Mouse (Mus musculus): Measurements from ENCODE around the gene Gm19402. TPM values are rescaled to one million over a fixed set of nuclear protein-coding genes. Genes with fewer than 3 reads are reported as not detected.

Gm19402 gene
- polyA plus RNA-seq, 1 experiment from 2014 or later = not detected

DNA sequence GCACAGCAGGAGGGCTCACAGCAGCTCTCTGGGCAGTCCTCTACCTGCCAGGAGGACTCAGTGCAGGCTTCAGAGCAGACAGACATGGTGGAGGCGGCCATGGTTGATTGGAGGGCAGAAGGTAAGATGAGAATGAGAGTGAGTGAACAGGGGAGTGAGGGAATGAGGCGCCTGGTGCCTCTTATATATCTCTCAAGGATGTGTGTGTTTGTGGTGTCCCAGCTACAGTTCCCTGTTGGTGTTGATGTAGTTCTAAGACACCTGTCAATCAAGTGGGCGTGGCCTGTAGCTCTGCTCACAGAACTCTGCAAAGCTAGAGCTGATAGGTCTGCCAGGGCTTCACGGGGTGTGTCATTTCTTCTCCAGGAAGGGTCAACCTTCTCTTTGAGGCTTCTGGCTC is 6.6 kb upstream of the Gm19402 start, which contains the start of gene Gm9508:
Gene Gm9508 (minus strand): TSS at position 101 of the 400 bp plus-strand sequence.
- Histone ChIP-seq H3K27ac (no peak within 1 kb of the TSS; the same call in 1 of the 2 replicates), H3K9me3 (no peaks in the 10 kb centered on the region), H3K36me3 (no peaks in the 10 kb centered on the region), H3K4me1 (replicated peaks) (peaks cover 23% of the 10 kb centered on the region), H3K27me3 (ENCODE audit: insufficient read depth, poor library complexity, severe bottlenecking) (no peaks in the 10 kb centered on the region), H3K4me3 (no peak within 1 kb of the TSS)
- DNase-seq (ENCODE audit: low spot score) = no peak
- 40% methylated on average over 4 of the region's 4 CpGs for WGBS

DNA sequence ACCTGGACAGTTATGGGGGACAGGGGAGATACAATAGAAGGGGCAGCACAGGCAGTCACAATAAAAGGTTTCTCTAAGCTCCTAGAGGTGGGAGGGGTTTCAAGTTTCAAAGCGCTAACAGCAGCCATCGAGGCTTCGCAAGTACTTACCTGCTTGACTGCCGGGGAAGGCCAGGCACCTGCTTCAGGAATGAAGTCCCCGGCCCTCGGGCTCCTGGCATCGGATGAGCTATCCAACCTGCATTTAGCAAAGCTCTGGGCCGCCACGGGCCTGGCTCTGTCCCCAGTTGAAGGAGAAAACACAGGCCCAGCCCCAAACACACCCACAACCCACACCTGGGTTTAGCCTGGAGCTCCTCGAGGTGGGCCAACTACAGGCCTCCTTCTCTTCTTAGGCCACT is 3.5 kb downstream of the Gm19402 start:
- Histone ChIP-seq H3K27ac (no peak overlapping the region), H3K36me3 (no peaks in the 10 kb centered on the region), H3K9me3 (no peaks in the 10 kb centered on the region), H3K4me3 (no peak overlapping the region), H3K4me1 (replicated peaks) (peaks cover 43% of the 10 kb centered on the region), H3K27me3 (ENCODE audit: insufficient read depth, poor library complexity, severe bottlenecking) (peaks cover 64% of the 10 kb centered on the region)
- WGBS = 26% methylated on average over 10 of the region's 10 CpGs
- no peak for DNase-seq (ENCODE audit: low spot score)

DNA sequence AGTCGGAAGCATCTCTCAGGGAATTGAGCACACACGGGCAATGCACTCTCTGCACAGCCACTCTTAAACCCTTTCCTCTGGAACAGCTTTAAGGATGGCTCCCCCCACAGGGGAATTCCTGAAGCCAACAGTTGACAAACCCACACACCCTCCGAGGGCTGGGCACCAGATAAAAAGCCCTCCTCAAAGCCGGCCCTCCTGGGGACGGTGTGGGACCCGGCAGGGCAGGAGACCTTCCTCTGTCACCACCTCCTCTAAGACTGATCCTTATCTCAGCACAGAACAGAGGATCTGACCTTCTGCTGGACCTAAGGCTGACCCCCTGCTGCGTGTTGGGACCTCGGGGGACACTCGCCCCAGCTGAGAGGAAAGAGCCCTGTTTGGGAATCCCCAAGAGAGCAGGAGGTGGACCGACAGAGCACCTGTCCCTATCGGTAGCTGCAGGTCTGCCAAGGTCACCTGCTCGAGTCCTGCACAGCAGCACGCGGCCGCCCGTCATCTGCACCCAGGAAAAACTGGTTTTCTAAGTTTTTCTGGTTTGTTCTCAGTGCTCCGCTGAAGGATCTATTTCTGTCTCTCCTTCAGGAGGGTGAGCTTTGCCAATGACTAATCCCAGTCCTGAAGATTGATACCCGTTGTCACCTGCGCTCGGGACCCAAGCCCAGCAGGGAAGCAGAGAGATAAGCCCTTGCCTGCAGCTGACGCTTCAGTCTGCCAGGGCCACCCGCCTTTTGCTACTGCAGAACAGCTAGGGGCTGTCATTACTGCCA is 4.5 kb downstream of the Gm19402 start, which contains the start of gene Tspear:
Gene Tspear (plus strand): TSS at position 675 of the 770 bp plus-strand sequence.
- Histone ChIP-seq H3K27ac (no peak within 1 kb of the TSS), H3K4me3 (no peak within 1 kb of the TSS), H3K27me3 (ENCODE audit: insufficient read depth, poor library complexity, severe bottlenecking) (peaks cover 64% of the 10 kb centered on the region), H3K9me3 (no peaks in the 10 kb centered on the region), H3K4me1 (replicated peaks) (peaks cover 43% of the 10 kb centered on the region), H3K36me3 (no peaks in the 10 kb centered on the region)
- DNase-seq (ENCODE audit: low spot score) = no peak
- WGBS = 6% methylated on average over 22 of the region's 22 CpGs

- H3K27ac ChIP-seq = no peak overlapping the region
- 40% methylated on average over 8 of the region's 8 CpGs for WGBS
- peaks cover 31% of the 10 kb centered on the region for H3K4me1 ChIP-seq (replicated peaks)
- no peaks in the 10 kb centered on the region for H3K36me3 ChIP-seq
- no peak overlapping the region for H3K4me3 ChIP-seq
- H3K27me3 ChIP-seq (ENCODE audit: insufficient read depth, poor library complexity, severe bottlenecking) = peaks cover 73% of the 10 kb centered on the region
- H3K9me3 ChIP-seq = no peaks in the 10 kb centered on the region
- DNase-seq (ENCODE audit: low spot score) = no peak
These were observed 6.4 kb downstream of the Gm19402 start for GRCm38 (mm10) chr10:77684181-77684580.

DNA sequence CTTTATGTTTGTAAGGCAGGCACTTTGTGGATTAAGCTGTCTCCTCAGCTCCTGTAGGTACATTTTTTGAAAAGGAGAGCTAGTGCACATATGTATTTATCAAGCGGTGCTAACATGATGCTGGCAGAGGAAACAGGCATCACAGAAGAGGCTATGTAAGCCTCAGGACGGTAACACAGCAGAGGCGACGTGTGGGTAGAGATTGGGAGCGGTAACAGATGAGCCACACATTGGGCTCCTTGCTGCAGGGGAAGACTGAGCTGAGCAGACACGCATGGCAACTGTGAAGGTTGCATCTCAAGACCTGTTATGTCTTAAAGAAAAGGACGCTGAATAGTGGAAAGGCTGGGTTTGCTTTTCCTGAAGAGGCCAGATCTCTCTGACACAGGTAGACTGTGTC is 7.6 kb downstream of the Gm19402 start:
- peaks cover 30% of the 10 kb centered on the region for H3K4me1 ChIP-seq (replicated peaks)
- DNase-seq (ENCODE audit: low spot score) = no peak
- no peaks in the 10 kb centered on the region for H3K36me3 ChIP-seq
- H3K9me3 ChIP-seq = no peaks in the 10 kb centered on the region
- peaks cover 73% of the 10 kb centered on the region for H3K27me3 ChIP-seq (ENCODE audit: insufficient read depth, poor library complexity, severe bottlenecking)
- 77% methylated on average over 7 of the region's 7 CpGs for WGBS
- H3K27ac ChIP-seq = no peak overlapping the region
- no peak overlapping the region for H3K4me3 ChIP-seq

DNA sequence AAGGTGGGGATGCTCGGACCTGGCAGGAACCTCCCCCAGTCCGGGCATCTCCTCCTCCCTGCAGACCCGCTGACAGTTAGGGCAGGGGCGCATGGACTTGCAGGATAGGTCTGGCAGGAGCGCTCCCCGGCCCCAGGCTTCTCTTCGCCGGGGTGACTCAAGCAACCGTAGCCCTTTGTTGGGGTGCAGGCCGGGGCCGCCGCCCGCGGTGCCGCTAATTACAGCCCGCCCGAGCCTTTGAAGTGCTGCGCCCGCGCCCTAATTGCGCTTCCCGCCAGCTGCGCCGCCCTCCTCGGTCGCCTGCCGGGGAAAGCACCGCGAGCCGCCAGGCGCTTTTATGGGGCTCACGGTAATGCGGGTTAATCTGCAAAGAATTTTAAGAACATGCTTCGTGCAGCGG is 13.0 kb downstream of the Gm19402 start:
- Histone ChIP-seq H3K9me3 (no peaks in the 10 kb centered on the region), H3K27me3 (ENCODE audit: insufficient read depth, poor library complexity, severe bottlenecking) (peaks cover 54% of the 10 kb centered on the region), H3K27ac (no peak overlapping the region), H3K4me1 (replicated peaks) (peaks cover 26% of the 10 kb centered on the region), H3K36me3 (no peaks in the 10 kb centered on the region), H3K4me3 (peak overlapping the region; percentile 49)
- peak; percentile 36 for DNase-seq (ENCODE audit: low spot score)
- WGBS = under 1% methylated on average over 35 of the region's 35 CpGs

DNA sequence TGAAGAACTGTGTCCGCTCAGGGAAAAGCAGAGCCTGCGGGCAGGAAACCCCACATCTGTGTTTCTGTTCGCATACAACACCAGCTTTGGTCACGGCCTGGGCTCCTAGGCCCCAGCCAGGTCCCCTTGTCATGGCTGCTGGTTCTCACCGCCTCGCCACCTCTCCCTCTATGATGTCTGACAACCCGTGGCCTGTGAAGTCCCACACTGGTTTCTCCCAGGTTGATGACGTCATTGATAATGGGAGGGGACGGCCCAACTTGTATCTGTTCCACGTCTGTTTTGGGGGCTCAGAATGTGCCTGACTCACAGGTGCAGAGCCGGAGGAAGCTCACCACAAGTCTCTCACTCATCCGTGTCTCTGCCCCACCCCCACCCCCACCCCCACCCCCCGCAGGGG is 16.8 kb downstream of the Gm19402 start:
- H3K9me3 ChIP-seq = no peaks in the 10 kb centered on the region
- H3K4me3 ChIP-seq = no peak overlapping the region
- no peak overlapping the region for H3K27ac ChIP-seq
- H3K4me1 ChIP-seq (replicated peaks) = peaks cover 26% of the 10 kb centered on the region
- no peaks in the 10 kb centered on the region for H3K36me3 ChIP-seq
- DNase-seq (ENCODE audit: low spot score) = no peak
- WGBS = 61% methylated on average over 13 of the region's 13 CpGs
- peaks cover 41% of the 10 kb centered on the region for H3K27me3 ChIP-seq (ENCODE audit: insufficient read depth, poor library complexity, severe bottlenecking)

GRCm38 (mm10) chr10:77671519-77671918 is 19.0 kb downstream of the Gm19402 start:
- Histone ChIP-seq H3K9me3 (no peaks in the 10 kb centered on the region), H3K4me3 (no peak overlapping the region), H3K36me3 (no peaks in the 10 kb centered on the region), H3K4me1 (replicated peaks) (peaks cover 13% of the 10 kb centered on the region), H3K27ac (no peak overlapping the region), H3K27me3 (ENCODE audit: insufficient read depth, poor library complexity, severe bottlenecking) (peaks cover 18% of the 10 kb centered on the region)
- 81% methylated on average over 4 of the region's 4 CpGs for WGBS
- no peak for DNase-seq (ENCODE audit: low spot score)

DNA sequence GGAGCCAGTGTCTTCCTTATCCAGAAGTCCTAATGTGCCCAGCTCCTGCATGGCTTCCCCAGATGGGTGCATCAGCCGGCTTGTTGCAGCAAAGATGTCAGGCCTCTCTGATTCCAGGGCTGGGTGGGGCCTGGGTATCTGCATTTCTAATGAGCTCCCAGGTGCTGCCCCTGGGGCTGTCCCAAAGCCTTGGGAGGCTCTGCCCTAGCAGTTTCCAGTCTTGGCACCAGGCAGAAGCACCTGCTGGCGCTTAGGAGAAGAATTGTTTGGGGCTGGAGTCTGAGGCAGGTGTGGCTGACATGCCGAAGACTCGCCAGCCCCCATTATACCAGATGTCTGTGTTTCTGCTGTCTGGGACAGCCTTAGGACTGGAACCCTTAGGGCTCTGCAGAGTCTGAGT is 19.8 kb downstream of the Gm19402 start:
- DNase-seq (ENCODE audit: low spot score) = no peak
- H3K27ac ChIP-seq = peak overlapping the region; percentile 18; the same call in 1 of the 2 replicates
- peaks cover 13% of the 10 kb centered on the region for H3K4me1 ChIP-seq (replicated peaks)
- no peaks in the 10 kb centered on the region for H3K36me3 ChIP-seq
- peaks cover 10% of the 10 kb centered on the region for H3K27me3 ChIP-seq (ENCODE audit: insufficient read depth, poor library complexity, severe bottlenecking)
- WGBS = 76% methylated on average over 4 of the region's 4 CpGs
- no peak overlapping the region for H3K4me3 ChIP-seq
- H3K9me3 ChIP-seq = no peaks in the 10 kb centered on the region

- H3K4me1 ChIP-seq (replicated peaks) = 0 out of 2 replicates have a peak, but pooled peaks cover 3% of the 10 kb centered on the region
- H3K9me3 ChIP-seq = no peaks in the 10 kb centered on the region
- 82% methylated on average over 4 of the region's 4 CpGs for WGBS
- H3K27me3 ChIP-seq (ENCODE audit: insufficient read depth, poor library complexity, severe bottlenecking) = peaks cover 12% of the 10 kb centered on the region
- H3K36me3 ChIP-seq = no peaks in the 10 kb centered on the region
- no peak overlapping the region for H3K4me3 ChIP-seq
- H3K27ac ChIP-seq = no peak overlapping the region
- DNase-seq (ENCODE audit: low spot score) = no peak
These were observed 23.2 kb downstream of the Gm19402 start for GRCm38 (mm10) chr10:77667402-77667801.

- Histone ChIP-seq H3K4me1 (replicated peaks) (0 out of 2 replicates have a peak, but pooled peaks cover 3% of the 10 kb centered on the region), H3K4me3 (no peak overlapping the region), H3K27ac (no peak overlapping the region), H3K9me3 (no peaks in the 10 kb centered on the region), H3K36me3 (no peaks in the 10 kb centered on the region), H3K27me3 (ENCODE audit: insufficient read depth, poor library complexity, severe bottlenecking) (peaks cover 12% of the 10 kb centered on the region)
- 83% methylated on average over 8 of the region's 8 CpGs for WGBS
- DNase-seq (ENCODE audit: low spot score) = no peak
These were observed 24.2 kb downstream of the Gm19402 start for GRCm38 (mm10) chr10:77666342-77666741.

- no peaks in the 10 kb centered on the region for H3K36me3 ChIP-seq
- no peak overlapping the region for H3K4me3 ChIP-seq
- no peak overlapping the region for H3K27ac ChIP-seq
- 60% methylated on average over 43 of the region's 43 CpGs for WGBS
- no peak for DNase-seq (ENCODE audit: low spot score)
- 0 out of 2 replicates have a peak, but pooled peaks cover 3% of the 10 kb centered on the region for H3K4me1 ChIP-seq (replicated peaks)
- H3K9me3 ChIP-seq = peaks cover 10% of the 10 kb centered on the region; the same call in 1 of the 2 replicates
- peaks cover 12% of the 10 kb centered on the region for H3K27me3 ChIP-seq (ENCODE audit: insufficient read depth, poor library complexity, severe bottlenecking)
These were observed 26.4 kb downstream of the Gm19402 start for GRCm38 (mm10) chr10:77663949-77664665.
